Mouse (Mus musculus) lung, embryonic 16.5 days (tissue): ENCODE measurements at regions not wholly inside any gene's neighbourhood (a gene's known extent, or its start where the extent isn't known, plus 50 kb on each side); places are given as distances from the start of the nearest gene placed in this dataset.
A peak's percentile ranks its signal among the peaks of the same experiment; 100 is the strongest.

ENCODE experiments used
- ATAC-seq: fragments of 200-750 bp; cut with Nextera tagmentation; 2 replicates; pipeline ENCODE4 v1.8.0; 2017; ENCODE audit warnings: low read depth, mild to moderate bottlenecking, moderate library complexity
- H3K27ac ChIP-seq: fragments of 300-500 bp; sonication (generic); 2 replicates; pipeline ENCODE4 v1.5.1; 2014; ENCODE audit warnings: mild to moderate bottlenecking, control low read depth, low read length
- H3K27me3 ChIP-seq: fragments of 300-500 bp; sonication (generic); 2 replicates; pipeline ENCODE4 v1.6.1; 2014; ENCODE audit warnings: low read depth, low read length, mixed read lengths; ENCODE audit not compliant: control insufficient read depth, insufficient read depth
- H3K36me3 ChIP-seq: fragments of 300-500 bp; sonication (generic); 2 replicates; pipeline ENCODE4 v1.6.1; 2014; ENCODE audit warnings: low read length; ENCODE audit not compliant: control insufficient read depth, insufficient read depth
- H3K4me1 ChIP-seq: fragments of 300-500 bp; sonication (generic); replicated peaks from 2 replicates; pipeline ENCODE4 v1.6.1; 2014; ENCODE audit warnings: low read length, mixed read lengths; ENCODE audit not compliant: control insufficient read depth, insufficient read depth
- H3K4me2 ChIP-seq: fragments of 300-500 bp; sonication (generic); 2 replicates; pipeline ENCODE4 v1.6.1; 2014; ENCODE audit warnings: low read depth, low read length, control low read depth
- H3K4me3 ChIP-seq: fragments of 300-500 bp; sonication (generic); 2 replicates; pipeline ENCODE4 v1.5.1; 2014; ENCODE audit warnings: mild to moderate bottlenecking, low read length, control low read depth
- H3K9ac ChIP-seq: fragments of 300-500 bp; sonication (generic); 2 replicates; pipeline ENCODE4 v1.6.1; 2014; ENCODE audit warnings: low read length, control low read depth
- H3K9me3 ChIP-seq: fragments of 300-500 bp; sonication (generic); 2 replicates; pipeline ENCODE4 v1.6.1; 2016; ENCODE audit warnings: low read length; ENCODE audit not compliant: control insufficient read depth
- WGBS: fragments of 180-500 bp; shearing (Covaris S2); extraction: QIAGEN DNeasy Blood & Tissue Kit; methylation state at CpG from one replicate; pipeline ENCODE4 v1.1.7; 2014; 5-methylcytosine and 5-hydroxymethylcytosine counted together

- 79% methylated on average over 6 of the region's 6 CpGs for WGBS
- no peak overlapping the region for H3K9ac ChIP-seq
- H3K27ac ChIP-seq, result no peak overlapping the region
- H3K9me3 ChIP-seq, result no peaks in the 10 kb centered on the region
- no peaks in the 10 kb centered on the region for H3K36me3 ChIP-seq
- no peaks in the 10 kb centered on the region for H3K27me3 ChIP-seq
- H3K4me2 ChIP-seq, result no peak overlapping the region
- H3K4me1 ChIP-seq, result peaks cover under 1% of the 10 kb centered on the region; the same call in 1 of the 2 replicates
- no peak for ATAC-seq
- no peak overlapping the region for H3K4me3 ChIP-seq
These were observed 117.5 kb upstream of the S1pr3 start for GRCm38 (mm10) chr13:51290926-51291325.

DNA sequence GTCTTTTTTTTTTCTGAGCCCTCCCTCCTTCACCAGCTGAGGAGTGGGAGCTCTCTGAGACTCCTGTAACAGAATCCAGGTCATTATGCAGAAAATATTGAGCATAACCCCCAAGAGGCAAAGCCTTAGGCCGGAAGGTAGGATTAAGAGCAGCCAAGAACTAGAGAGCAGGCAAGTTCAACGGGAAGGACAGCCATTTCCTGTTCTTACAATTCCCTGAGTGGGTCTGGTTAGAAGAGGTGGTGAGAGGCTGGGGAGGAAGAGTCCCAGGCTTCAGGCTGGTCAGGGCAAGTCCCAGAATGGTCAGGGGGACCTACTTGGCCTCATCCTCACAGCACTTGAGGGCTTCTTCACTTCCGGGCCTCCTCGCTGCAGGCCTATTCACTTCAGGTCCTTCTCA, 115.4 kb upstream of the S1pr3 start:
- H3K4me3 ChIP-seq, result no peak overlapping the region
- peaks cover 3% of the 10 kb centered on the region; the same call in 1 of the 2 replicates for H3K4me1 ChIP-seq
- H3K27me3 ChIP-seq, result no peaks in the 10 kb centered on the region
- no peak overlapping the region; the same call in 1 of the 2 replicates for H3K9ac ChIP-seq
- no peaks in the 10 kb centered on the region for H3K36me3 ChIP-seq
- H3K27ac ChIP-seq, result no peak overlapping the region
- no peak overlapping the region for H3K4me2 ChIP-seq
- H3K9me3 ChIP-seq, result no peaks in the 10 kb centered on the region
- no peak for ATAC-seq
- WGBS, result 71% methylated on average over 4 of the region's 4 CpGs

DNA sequence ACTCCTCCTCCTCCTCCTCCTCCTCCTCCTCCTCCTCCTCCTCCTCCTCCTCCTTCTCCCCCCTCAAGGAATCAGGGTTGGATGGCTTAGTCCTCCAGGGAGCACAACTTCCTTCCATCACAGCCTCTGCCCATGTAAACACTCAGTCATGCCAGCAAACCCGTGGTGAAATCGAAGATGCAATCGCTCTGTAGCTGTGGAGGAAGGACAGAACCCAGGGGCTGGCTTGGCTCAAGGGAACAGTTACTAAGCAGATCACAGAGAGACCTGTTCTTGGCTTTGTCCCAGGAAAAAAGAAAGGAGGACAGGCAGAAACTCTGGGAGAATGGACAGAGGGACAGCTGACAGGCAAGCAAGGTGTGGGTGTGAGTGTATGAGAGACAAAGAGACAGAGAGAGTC, 112.6 kb upstream of the S1pr3 start:
- ATAC-seq, result peak; percentile 52
- no peaks in the 10 kb centered on the region for H3K27me3 ChIP-seq
- H3K36me3 ChIP-seq, result no peaks in the 10 kb centered on the region
- H3K9me3 ChIP-seq, result no peaks in the 10 kb centered on the region
- no peak overlapping the region for H3K4me2 ChIP-seq
- 44% methylated on average over 3 of the region's 3 CpGs for WGBS
- peaks cover 3% of the 10 kb centered on the region; the same call in 1 of the 2 replicates for H3K4me1 ChIP-seq
- H3K9ac ChIP-seq, result no peak overlapping the region
- H3K4me3 ChIP-seq, result no peak overlapping the region
- H3K27ac ChIP-seq, result no peak overlapping the region

- Histone ChIP-seq H3K9ac (no peak overlapping the region), H3K27ac (no peak overlapping the region), H3K9me3 (no peaks in the 10 kb centered on the region), H3K27me3 (no peaks in the 10 kb centered on the region), H3K4me1 (peaks cover 3% of the 10 kb centered on the region; the same call in 1 of the 2 replicates), H3K36me3 (no peaks in the 10 kb centered on the region), H3K4me3 (no peak overlapping the region), H3K4me2 (no peak overlapping the region)
- 87% methylated on average over 13 of the region's 13 CpGs for WGBS
- ATAC-seq, result no peak
These were observed 111.1 kb upstream of the S1pr3 start for GRCm38 (mm10) chr13:51297231-51297880.

GRCm38 (mm10) chr13:51299047-51299760, 109.2 kb upstream of the S1pr3 start:
- no peaks in the 10 kb centered on the region for H3K27me3 ChIP-seq
- ATAC-seq, result no peak
- no peaks in the 10 kb centered on the region for H3K36me3 ChIP-seq
- H3K27ac ChIP-seq, result no peak overlapping the region
- H3K4me3 ChIP-seq, result no peak overlapping the region
- 57% methylated on average over 4 of the region's 4 CpGs for WGBS
- peaks cover 3% of the 10 kb centered on the region; the same call in 1 of the 2 replicates for H3K4me1 ChIP-seq
- H3K9me3 ChIP-seq, result no peaks in the 10 kb centered on the region
- no peak overlapping the region for H3K9ac ChIP-seq
- no peak overlapping the region for H3K4me2 ChIP-seq

- WGBS, result 69% methylated on average over 7 of the region's 7 CpGs
- H3K27me3 ChIP-seq, result no peaks in the 10 kb centered on the region
- ATAC-seq, result no peak
- H3K9ac ChIP-seq, result no peak overlapping the region
- H3K9me3 ChIP-seq, result no peaks in the 10 kb centered on the region
- no peaks in the 10 kb centered on the region for H3K36me3 ChIP-seq
- H3K4me2 ChIP-seq, result no peak overlapping the region
- no peak overlapping the region for H3K4me3 ChIP-seq
- H3K27ac ChIP-seq, result no peak overlapping the region
- H3K4me1 ChIP-seq, result peaks cover 3% of the 10 kb centered on the region
These were observed 107.0 kb upstream of the S1pr3 start for GRCm38 (mm10) chr13:51301476-51301875.

GRCm38 (mm10) chr13:51303112-51303511, 105.3 kb upstream of the S1pr3 start:
- Histone ChIP-seq H3K9ac (no peak overlapping the region), H3K27me3 (no peaks in the 10 kb centered on the region), H3K4me1 (peaks cover 3% of the 10 kb centered on the region), H3K36me3 (no peaks in the 10 kb centered on the region), H3K4me2 (no peak overlapping the region), H3K4me3 (no peak overlapping the region), H3K27ac (no peak overlapping the region), H3K9me3 (no peaks in the 10 kb centered on the region)
- ATAC-seq, result no peak
- WGBS, result 76% methylated on average over 3 of the region's 3 CpGs

DNA sequence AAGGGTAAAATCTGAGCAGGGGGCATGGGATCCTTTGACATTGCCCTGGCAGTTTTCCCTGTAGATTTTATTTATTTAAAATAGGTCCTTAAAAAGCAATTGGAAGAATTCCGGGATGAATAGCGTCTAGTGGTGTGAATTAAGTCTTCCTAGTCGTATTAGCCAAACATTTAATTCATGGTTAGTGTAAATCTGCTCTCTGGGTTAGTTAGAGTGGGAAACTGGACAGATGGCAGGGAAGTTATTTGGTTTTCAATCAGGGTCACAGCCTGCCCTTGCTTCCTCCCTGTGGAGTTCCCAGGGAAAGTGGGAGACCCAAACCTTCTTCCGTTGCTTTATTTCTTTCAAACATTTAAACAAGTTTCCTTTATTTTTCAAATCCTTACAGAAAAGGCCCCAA, 103.8 kb upstream of the S1pr3 start:
- 33% methylated on average over 4 of the region's 4 CpGs for WGBS
- no peaks in the 10 kb centered on the region for H3K36me3 ChIP-seq
- no peaks in the 10 kb centered on the region for H3K27me3 ChIP-seq
- peaks cover 3% of the 10 kb centered on the region for H3K4me1 ChIP-seq
- no peak overlapping the region for H3K4me2 ChIP-seq
- H3K27ac ChIP-seq, result peak overlapping the region; percentile 43
- no peak overlapping the region for H3K4me3 ChIP-seq
- H3K9me3 ChIP-seq, result no peaks in the 10 kb centered on the region
- H3K9ac ChIP-seq, result no peak overlapping the region
- ATAC-seq, result no peak

GRCm38 (mm10) chr13:51309446-51309845, 99.0 kb upstream of the S1pr3 start:
- no peak overlapping the region for H3K27ac ChIP-seq
- no peak for ATAC-seq
- no peak overlapping the region for H3K4me2 ChIP-seq
- H3K36me3 ChIP-seq, result no peaks in the 10 kb centered on the region
- H3K4me3 ChIP-seq, result no peak overlapping the region
- H3K4me1 ChIP-seq, result peaks cover 29% of the 10 kb centered on the region
- no peaks in the 10 kb centered on the region for H3K27me3 ChIP-seq
- no peak overlapping the region for H3K9ac ChIP-seq
- H3K9me3 ChIP-seq, result no peaks in the 10 kb centered on the region
